Mouse (Mus musculus): ENCODE results near the gene Dera.

Gene Dera

GRCm38 (mm10) chr6:137806806-137807205 is 52.5 kb downstream of the Dera start:
- DNase-seq (ENCODE audit: low spot score): no peak

DNA sequence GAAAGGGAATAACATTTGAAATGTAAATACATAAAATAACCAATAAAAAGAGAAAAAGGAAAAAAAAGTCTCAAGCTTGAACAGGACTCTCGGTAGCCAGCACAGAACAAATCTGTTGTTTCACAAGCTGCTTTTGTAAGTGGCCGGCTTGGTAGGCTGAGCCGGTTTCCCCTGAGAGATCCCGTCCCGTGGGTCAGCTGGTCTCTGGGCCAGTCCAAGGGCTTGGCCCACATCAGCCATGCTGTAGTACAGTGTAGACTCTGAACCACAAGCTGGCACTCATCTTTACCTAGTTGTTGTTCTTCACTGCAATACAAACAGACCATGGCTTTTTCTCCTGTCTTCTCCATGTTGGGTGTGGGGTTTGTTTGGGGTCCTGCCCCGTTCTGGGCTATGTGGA is 53.0 kb downstream of the Dera start:
- DNase-seq (ENCODE audit: low spot score): no peak

DNA sequence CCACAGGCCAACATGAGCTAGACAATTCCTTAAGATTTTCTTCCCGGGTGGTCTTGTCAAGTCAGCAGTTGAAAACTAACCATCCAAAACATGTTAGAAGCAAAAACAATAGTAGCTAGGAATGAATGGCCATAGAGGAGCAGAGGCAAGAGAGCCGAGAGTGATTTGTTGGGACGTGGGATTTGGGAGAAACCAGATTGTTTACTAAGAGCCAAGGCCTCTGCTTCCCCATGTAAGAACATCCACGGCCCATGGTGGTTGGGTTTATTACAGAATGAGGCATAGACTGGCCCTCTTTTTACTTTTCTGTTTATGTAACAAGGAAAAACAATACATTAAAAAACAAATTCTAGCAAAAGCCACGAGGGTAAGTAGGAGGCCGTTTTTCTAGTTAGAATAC is 54.4 kb downstream of the Dera start:
- DNase-seq (ENCODE audit: low spot score): no peak

GRCm38 (mm10) chr6:137810136-137810535 is 55.8 kb downstream of the Dera start:
- no peak for DNase-seq (ENCODE audit: low spot score)

GRCm38 (mm10) chr6:137814006-137814405 is 59.7 kb downstream of the Dera start:
- no peak for DNase-seq (ENCODE audit: low spot score)

- DNase-seq (ENCODE audit: low spot score): no peak
These were observed 62.2 kb downstream of the Dera start for GRCm38 (mm10) chr6:137816508-137816907.

GRCm38 (mm10) chr6:137822550-137822949 is 68.2 kb downstream of the Dera start:
- no peak for DNase-seq (ENCODE audit: low spot score)

GRCm38 (mm10) chr6:137824046-137825021 is 70.0 kb downstream of the Dera start:
- no peak for DNase-seq (ENCODE audit: low spot score)

- no peak for DNase-seq (ENCODE audit: low spot score)
These were observed 70.8 kb downstream of the Dera start for GRCm38 (mm10) chr6:137825022-137825613.

GRCm38 (mm10) chr6:137829056-137829776 is 74.9 kb downstream of the Dera start:
- no peak for DNase-seq (ENCODE audit: low spot score)

DNA sequence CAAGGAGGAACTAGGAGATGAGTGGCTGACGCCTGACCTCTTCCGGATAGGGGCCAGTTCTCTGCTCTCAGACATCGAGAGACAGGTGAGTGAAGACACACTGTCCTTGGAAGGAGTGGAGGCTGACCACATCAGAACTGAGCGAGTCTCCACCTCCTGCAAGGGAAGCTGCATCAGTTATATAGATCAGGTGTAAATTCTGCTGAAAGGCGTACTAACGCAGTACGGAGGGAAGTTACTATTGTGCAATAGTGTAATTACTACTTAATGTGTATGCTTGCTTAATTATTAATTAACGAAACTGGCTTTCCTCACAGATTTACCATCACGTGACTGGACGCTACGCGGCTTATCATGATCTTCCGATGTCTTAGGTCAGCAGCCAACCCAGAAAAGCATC is 82.5 kb downstream of the Dera start:
- DNase-seq (ENCODE audit: low spot score): no peak

GRCm38 (mm10) chr6:137843337-137843736 is 89.0 kb downstream of the Dera start:
- DNase-seq (ENCODE audit: low spot score): no peak

GRCm38 (mm10) chr6:137857198-137858194 is 103.2 kb downstream of the Dera start:
- DNase-seq (ENCODE audit: low spot score): no peak

- DNase-seq (ENCODE audit: low spot score): no peak
These were observed 115.7 kb downstream of the Dera start for GRCm38 (mm10) chr6:137869903-137870580.

DNA sequence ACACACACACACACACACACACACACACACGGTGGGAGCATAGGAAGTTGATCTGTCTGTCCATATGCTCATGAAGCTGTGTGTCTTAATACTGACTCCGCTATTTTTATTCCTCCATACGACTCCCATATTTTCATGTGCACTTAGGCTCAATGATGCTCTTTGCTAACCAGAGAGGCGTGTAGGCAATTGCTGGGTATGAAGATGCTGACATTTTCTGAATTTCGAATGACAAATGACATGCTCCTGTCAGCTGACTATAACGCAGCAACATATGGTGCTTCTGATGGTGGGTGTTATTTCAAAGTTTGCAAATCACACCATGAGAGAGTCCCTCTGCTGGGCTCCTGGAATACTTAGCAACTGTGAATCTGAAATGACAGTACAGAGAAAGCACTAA is 116.3 kb downstream of the Dera start:
- DNase-seq (ENCODE audit: low spot score): no peak

DNA sequence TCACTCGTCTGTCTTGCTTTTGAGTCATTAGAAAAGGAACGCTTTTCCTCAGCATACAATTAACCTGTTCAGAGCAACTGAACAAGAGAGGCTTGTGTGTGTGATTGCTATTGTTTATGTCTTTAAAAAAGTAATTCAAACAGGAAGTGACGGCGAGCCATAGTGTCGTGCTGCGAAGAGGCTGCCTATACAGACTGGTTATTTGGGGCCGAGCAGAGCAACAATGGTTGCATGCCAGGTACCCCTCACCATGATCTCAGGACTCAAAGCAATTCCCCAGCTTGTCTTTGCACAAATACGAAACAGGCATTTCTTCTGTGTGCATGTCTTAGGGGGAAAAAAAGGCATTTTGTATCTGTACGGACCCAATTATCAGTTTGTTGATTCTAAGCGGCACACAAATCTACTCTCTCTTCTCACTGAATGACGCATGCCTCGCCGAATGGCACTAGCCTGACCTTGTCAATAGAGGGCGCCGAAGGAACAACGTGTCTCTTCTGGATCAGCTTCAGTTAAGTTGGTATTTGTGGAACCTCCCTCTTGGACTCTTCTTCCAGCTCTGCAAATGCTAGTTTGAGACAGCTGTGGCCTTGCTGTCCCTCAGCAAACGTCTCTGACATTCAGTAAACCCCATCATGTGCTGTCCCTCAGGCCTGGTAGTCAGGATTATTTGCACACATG is 117.8 kb downstream of the Dera start:
- peak; percentile 85 for DNase-seq (ENCODE audit: low spot score)

GRCm38 (mm10) chr6:137874471-137875244 is 120.3 kb downstream of the Dera start:
- no peak for DNase-seq (ENCODE audit: low spot score)

- no peak for DNase-seq (ENCODE audit: low spot score)
These were observed 131.3 kb downstream of the Dera start for GRCm38 (mm10) chr6:137885644-137886043.

- DNase-seq (ENCODE audit: low spot score): no peak
These were observed 132.0 kb downstream of the Dera start for GRCm38 (mm10) chr6:137886210-137886979.

All from embryo, embryonic 10.5 days (tissue).